Mouse (Mus musculus) fibroblast of lung, adult 2 months (primary cell): ENCODE data around the gene Prss42.

Experiments used
- DNase-seq: peaks from one replicate; pipeline ENCODE4 v3.0.0-alpha.2; 2011; ENCODE audit warnings: low read depth

The Prss42 gene

DNA sequence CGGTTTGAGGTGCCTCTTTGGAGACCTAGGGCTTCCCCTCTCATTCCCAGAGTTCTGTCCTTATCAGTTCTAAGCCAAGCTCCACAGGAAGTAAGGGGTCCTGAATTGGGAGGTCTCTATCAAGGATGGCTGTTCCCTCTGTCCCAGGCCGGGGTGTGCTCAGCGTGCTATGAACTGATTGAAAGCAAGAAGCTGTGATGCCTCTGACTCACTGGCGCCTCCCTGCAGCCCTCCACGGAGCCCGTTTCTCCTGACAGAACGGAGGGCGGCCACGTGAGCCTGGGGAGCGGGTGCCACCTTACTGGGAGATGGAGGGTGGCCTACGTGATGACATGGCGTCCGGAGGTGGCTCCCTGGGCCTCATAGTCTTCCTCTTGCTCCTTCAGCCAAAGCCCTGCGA is at the start of gene Prss42:
Gene Prss42, plus strand, starts transcription at position 301 of the 400 bp plus-strand sequence.
- no peak for DNase-seq

DNA sequence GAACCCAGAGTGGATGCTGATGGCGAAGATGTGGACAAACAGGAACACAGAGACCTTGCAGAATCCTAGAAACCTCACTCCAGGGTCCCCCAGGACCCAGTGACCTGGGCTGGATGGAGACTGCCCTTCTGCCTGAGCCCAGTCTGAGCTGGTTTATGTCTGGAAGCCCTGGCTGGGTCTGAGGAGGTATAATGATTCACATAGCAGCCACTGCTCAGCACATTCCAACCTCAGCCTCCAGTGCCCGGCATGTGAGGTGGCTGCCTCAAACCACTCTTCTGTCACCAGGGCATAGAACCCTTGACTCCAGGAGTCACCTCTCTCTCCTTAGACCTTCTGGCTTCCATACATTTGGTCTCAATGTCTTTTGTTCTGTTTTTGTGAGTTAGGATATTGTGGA is 49.5 kb upstream of the Prss42 start:
- DNase-seq = no peak

DNA sequence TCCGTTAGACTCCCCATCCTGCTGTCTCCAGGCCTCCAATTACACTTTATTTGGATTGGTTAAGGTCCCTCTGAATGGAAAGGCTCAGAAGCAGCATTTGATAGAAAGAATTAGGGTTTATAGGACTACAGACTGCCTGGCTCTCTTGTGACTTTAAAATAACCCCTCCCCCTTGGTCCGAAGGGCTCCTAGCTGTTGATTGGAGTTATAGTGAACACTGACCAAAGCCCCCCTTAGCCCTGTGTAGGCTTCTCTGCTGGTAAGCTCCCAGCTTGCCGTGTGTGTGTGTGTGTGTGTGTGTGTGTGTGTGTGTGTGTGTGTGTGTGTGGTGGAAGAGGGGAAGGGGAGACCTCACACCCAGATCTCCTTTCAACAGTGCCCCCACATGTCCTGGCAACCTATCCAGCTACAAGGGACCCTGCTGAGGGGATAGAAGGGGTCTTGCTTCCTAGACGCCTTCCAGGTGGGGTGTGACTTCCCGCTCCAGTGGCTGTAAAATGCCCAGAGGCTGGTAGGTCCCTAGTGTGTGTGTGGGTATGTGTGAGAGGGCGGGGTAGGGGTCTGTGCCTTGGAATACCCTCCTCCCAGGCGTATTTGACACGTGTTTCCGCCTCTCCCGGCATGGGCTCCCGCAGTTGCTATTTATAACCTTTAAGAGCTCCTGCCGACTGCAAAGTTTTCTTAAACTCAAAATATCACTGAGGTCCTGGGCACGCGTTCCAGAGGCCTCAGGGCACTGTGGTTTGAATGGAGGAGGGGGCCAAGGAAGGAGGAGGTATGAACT is 47.4 kb upstream of the Prss42 start:
- DNase-seq = no peak

DNA sequence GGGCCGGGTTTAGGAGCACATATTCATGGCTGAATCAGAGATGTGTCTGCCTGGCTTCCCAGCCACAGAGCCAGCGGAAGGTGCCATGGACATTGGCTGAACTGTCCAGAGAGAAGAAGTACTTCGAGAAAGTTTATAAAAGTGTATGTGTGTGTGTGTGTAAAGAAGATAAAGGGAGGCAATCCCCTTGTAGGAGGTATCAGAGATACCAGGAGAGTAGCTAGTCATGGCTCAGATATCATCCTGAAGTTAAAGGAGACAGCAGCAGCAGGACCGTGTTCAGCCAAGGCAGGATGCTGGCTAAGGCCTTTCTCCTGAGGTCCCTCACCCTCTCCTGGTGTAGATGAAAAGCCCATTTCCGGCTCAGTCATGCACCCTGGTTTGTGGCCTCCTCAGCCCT is 46.6 kb upstream of the Prss42 start:
- no peak for DNase-seq

DNA sequence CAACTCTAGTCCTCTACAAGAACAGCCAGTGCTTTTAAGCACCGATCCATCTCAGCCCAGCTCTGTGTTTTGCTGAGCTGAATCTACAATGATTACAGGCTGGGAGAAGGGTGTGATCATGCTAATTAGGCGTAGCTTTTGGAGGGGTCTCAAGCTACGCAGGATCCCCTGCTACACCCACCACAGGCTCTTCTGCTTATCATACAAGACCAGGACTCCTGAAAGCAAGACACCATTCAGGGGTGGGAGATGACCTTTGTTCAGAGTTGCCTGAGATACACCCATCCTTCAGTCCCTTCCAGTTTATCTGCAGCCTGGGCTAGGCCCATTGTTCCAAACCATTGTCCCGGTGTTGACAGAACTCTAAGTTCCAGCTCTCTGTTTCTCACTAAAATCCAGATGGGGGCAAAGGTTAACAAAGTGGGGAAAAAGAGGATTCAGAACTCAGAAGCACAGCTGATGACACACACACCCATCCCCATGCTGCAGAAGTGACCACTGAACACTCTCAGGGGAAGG is 45.0 kb upstream of the Prss42 start:
- DNase-seq = no peak

DNA sequence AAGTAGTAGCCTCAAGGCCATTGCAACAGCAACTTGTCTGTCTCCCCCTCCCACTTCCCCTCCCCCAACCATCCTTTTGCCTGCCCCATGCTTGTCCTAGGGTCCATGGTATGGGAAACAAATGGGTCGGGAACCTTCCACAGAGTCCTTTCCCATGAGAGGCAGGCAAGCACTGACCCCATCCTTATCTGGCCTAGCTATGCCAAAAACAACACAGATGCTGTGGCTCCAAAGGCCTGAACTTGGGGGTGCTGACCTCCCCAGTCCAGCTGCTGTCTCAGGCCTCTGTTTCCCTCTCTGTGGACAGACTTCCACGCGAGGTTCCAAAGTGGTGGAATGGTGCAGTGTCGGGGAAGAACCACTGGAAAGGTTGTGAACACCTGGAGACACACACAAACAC is 44.2 kb upstream of the Prss42 start:
- no peak for DNase-seq

DNA sequence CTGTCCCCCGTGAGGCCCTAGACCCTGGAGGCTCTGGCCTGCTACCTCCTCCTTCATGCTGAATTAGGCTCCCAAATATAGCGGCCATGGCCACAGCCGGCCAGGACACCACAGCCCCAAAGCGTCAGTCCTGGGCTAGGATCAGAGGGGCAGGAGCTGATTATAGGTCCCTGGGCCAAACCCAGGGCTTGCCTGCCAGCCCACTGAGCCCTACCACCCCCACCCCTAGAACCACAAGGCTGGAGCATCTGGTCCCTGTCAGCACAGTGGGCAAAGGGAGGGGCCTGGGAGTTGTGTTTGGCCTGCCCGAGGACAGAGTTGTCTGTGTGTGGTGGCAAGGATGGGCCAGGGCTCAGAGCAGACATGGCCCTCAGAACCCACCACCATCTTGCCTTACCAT is 40.1 kb upstream of the Prss42 start:
- no peak for DNase-seq

DNA sequence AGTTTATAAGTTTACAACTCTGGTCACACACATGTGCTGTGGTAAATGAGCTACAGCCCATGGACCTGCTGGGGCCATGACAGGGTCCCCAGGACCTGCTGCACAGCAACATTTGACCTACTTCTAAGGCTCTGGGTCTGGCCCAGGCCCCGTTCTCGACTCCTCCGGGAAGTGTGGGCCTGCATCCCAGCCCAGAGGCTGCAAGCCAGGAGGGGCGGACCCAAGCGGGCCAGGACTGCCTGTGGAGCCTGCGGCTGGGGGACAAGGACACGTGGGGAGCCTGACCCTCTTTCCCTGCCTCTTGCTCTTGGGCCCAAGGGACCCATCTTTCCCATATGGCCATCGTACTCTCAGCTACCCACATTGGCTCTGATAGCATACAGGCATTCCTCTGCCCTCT is 39.4 kb upstream of the Prss42 start:
- no peak for DNase-seq

DNA sequence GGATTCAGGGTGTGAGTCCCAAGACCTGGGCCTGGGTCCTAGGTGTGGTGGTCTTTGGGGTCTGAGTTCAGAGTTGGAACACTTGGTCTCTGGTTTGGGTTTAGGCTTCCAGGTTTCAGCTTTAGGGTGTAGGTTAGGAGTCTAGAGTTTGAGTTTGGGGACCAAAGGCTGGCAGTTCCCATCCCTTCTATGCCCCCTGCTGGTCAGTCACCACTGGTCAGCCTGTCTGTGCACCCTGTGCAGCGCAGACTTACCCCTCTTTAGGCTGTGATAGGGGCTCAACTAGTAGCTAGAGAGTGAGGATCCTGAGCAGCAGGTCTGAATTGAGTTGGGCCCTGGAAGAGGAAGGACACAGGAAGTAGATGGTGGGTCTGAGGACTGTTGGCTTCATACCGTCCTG is 38.7 kb upstream of the Prss42 start:
- DNase-seq = no peak

DNA sequence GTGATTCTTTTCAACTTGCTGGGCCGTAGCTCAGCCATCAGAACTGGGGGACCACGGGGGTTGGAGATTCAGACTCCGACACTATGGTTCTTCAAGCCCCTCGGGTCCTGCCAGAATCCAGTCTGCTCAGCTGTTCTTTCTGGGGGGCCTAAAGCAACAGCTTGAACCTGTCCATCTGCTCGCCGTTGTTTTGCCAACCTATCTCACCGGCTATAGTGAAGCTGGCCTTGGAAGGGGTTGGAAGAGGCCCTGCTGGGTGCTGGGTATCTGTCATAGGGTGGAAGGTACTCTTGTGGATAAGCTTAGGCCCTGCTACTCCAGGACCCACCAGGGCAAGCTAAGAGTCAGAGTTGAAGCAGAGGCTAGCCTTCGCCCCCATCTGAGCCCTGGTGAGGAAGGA is 37.1 kb upstream of the Prss42 start:
- DNase-seq = no peak

DNA sequence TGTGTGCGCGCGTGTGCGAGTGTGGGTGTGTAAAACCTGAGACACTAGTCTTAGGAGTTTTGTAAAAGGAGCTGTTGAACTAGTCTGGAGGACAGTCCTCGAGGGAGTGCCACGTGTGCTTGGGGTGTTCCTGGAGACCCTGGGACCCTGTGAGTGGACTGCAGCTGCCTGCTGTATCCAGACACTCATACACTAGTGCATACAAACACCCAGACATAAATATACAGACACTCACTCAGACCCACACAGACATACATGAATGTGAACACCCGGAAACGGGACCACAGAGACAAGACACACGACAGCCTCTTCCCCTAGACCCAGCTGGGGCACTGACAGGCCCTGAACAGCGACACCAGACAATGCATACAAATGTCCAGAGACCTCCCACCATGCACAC is 35.2 kb upstream of the Prss42 start:
- DNase-seq = no peak

DNA sequence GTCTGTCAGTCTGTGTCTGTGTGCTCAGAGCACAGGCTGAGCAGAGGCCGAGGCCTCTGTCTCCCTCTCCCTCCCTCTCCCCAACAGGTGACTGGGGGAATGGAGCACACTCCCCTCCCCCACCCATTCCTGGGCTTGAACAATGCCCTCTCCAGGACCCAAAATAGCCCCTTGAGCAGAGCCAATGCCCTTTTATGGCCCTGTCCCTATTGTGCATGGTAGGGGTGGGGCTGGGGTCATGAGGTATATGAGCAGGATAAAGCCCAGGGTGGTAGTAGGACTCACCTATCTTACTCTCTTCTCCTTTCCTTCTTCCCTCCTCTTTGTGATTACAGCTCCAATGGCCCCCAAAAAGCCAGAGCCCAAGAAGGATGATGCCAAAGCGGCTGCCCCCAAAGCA is 34.6 kb upstream of the Prss42 start:
- DNase-seq = no peak

DNA sequence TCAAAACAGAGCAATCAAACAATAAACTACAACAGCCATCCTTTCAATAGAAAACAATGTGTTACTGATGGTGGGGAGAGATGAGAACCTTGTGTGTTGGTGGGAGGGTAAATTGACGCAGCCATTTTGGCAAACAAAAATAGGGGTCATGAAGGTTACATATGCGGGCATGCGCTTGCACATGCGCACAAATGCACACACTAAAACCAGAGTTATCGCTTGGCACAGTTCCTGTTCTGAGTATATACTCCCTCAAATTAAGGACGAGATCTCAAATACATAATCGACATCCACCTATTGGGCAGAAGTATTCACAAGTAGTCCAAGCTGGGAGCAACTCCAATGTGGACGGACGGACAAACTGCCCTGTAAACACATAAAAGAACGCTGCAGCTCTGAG is 25.6 kb upstream of the Prss42 start:
- no peak for DNase-seq

DNA sequence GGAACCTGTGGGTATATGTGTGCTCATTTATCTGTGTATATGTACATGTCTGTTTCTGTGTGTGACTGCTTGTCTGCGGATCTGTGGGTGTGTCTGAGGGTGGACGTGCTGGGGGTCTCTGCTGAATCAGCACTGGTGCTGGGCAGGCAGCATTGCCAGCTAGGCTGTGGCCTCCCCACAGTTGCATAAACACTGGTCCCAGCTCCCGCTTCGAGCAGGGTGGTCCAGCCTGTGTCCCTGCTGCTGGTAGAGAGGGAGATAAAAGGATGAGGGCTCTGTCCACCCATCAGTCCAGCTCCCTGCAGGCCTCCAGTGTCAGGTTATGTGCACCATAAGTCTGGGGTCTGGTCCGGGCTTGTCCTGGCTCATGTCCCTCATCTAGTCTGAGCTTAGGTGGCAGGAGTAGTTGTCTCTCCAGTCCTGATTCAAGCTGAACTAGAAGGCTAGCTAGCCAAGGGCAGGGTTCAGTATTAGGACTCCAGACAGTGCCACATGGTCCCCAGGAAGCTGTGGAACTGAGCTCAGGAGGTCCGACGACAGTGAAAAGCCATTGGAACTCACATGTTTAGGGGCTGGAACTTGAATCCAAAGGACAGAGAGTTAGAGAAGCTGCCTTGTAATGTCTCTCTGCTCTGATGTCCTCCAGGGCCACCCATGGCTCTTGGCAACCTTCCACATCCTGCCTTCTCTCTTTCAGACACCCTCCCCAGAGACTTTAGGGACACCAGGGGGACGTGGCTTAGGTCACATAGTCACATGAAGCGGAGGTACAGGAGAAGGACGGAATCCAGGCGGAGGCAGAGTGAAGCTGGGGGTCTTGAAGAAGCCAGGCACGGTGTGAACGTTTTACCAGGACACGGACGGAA is 23.3 kb upstream of the Prss42 start:
- DNase-seq = no peak

DNA sequence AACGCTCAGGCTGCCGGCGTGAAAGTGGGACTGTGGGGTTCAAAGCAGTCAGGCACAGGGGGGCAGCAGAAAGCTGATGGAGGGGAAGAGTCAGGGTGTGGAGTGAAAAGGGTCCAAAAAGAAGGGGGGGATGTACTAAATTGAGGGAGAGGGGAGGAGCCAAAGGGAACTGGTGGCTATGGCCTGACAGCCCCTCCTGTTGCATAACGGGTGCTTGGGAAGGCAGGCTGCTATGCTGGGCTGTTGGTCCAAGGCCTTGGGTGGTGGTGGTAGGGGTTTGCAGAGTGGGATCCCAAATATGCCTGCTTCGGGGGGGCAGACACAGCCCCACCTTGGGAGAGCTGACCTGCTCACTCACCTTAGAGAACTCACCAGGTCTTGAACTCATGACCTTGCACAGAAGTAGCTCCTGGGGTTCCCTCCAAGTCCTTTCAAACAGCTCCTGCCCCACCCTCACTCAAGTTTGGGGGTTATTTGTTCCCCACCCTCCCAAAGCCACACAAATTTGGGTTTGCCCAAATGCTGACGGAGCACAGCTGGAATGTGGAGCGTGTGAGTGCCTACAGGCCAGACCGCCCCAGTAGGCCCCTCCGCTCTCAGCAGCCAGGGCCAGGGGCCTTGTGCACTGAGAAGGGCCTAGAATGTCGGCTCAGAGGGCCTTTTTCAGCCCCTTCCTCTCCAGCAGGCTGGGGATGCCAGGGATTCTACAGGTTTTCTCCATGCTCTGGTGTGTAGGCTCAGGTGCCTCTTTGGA is 22.5 kb upstream of the Prss42 start:
- no peak for DNase-seq

DNA sequence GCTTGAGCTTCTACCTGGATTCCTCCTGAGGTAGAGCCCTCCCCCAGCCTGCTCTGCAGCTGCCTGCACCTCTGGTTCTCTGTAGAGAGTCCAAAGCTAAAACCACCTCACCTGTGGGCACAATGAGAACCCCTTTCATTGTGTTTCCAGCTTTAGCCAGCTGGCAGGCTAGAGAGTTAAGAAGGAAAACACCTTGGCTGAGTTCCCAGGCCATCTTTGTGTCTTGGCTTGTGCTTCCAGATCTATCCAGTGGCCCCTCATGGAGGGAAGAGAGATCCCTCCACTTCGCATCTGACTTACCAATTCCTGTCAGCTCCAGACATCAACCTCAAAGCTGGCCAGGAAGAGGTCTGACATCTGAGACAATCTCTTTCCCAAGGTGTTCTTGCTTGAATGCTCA is 19.9 kb upstream of the Prss42 start:
- no peak for DNase-seq

DNA sequence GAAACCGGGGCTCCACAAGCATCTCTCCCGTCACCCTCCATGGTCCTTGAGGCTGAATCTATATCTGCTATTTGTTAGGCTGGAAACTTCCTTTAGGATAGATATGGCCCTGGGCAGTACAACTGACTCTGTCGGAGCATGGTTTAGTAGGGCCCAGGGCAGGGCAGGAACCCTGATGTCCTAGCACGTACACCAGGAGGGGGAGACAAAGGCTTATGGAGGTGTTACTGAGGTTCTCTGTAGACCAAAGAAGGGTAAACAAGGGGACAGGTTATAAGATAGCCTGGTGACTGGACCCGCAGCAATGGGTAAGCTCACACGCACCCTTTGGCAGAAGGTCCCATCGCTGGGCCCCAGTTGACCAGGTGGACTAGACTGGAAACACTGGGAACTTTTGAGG is 19.4 kb upstream of the Prss42 start:
- DNase-seq = no peak

DNA sequence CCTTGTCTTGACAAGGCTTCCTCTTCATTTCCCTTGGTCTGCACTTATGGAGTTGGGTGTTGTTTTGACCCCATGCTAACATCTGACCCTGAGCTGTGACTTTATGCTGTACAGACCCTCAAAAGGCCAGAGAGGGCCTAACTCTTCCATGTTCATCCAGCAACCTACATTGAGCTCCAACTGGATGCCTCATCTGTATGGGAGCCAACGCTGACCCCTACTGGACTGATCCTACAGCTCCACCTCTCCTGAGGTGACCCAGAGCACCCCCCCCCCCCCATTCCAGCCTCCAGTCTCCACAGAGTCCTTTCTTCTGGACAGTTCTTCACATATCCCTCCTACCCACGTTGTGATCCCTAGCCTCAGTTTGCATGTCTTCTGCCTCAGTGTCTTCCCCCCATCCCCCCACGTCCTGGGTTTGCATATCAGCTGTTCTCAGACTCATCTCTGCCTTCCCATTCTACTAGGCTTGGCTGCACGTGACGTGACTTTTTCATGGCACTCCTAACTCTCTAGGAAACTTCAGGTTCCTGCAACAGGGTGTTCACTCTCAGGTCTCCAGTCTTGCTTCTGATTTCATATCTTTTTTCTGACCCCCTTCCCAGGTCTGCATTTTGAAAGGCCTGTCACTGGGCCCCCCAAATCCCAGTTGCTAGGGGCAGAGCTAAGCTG is 18.6 kb upstream of the Prss42 start:
- DNase-seq = no peak

DNA sequence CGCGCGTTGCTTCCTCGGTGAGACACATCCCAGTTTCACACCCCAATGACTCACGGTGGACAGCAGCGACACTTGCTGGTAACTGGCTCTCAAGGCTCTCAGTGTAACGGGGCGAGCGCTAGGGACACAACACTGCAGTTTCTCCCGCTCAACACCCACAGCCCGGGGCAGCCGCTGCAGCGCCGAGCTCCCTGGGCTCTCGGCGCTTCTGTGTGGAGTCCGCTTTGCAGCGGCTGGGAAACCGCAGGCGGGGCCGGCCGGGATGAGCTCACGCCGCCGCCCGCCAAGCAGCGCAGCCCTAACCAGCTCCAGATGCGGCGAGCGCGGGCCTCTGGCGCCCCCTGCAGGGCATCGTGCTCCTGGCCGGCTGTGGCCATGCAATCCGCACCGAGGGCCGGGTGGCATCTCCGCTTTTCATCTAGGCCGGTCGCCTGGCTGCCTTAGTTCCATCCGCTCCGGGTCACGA is 16.7 kb upstream of the Prss42 start:
- DNase-seq = peak; percentile 87

DNA sequence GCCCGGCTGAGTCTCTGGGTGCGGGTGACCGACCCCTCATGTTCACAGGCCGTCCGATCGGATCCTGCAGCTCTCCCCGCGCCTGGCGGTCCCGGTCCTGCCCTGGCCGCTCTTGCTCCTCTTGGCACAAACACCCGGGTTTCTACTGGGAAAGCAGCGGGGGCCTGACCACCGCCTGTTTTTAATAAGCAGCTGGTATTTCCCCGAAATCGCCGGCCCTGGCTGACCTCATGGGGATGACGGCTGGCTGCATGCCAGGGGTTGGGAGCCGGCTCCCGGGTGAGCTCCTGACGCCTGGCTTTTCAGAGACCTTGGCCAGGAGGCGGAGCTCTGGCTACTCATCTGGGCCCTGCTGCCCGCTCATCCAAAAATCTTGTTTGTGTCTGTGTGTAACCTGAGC is 16.2 kb upstream of the Prss42 start:
- peak; percentile 96 for DNase-seq

DNA sequence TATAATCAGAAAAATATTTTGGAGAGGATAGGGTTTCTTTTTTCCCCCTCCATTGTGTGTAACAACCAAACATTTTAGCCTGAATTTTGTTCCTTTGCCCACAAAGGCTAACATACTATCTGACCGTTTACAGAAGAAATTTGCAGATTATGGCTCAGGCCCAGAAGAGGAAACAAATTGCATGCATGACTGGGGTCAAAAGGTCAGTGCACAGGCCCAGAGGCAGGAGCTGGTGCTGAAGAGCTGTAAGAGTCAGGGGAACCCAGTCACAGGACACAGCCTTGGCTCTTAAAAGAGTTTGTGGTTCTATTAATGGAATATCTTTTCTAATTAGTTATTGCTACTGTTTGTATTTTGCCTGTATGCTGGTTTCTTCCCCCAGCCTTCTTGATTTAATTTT is 14.4 kb upstream of the Prss42 start:
- DNase-seq = no peak

DNA sequence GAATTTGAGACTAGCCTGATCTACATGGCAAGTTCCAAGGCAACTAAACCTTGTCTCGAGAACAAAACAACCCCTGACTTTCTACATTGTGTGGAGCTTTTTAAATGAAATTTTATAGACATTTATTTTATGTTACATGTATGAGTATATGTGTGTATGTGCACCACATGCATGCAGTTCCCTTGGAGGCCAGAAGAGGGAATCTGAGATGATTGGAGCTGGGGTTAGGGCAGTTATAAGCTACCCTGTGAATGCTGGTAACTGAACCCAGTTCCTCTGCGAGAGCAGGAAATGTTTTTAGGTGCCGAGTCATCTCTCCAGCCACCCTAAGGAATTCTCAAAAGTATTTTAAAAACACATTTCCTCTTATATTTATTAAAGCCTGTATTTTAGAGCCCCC is 9.8 kb upstream of the Prss42 start:
- DNase-seq = no peak
